Mouse (Mus musculus): ENCODE data around the gene Khk.
"Not testable (repeated sequence)": the region's sequence is repeated elsewhere in the genome, so short reads cannot be mapped to it uniquely, and the experiment has no call there.

Gene Khk

GRCm38 (mm10) chr5:30921256-30922033 is at the start of gene Khk:
Gene Khk, plus strand, starts transcription at chr5:30921431.
- peak; percentile 94 for DNase-seq (ENCODE audit: low read depth, low spot score)

GRCm38 (mm10) chr5:30872574-30872973 is 48.7 kb upstream of the Khk start:
- DNase-seq (ENCODE audit: low read depth, low spot score) = no peak

- DNase-seq (ENCODE audit: low read depth, low spot score) = no peak
Observed at GRCm38 (mm10) chr5:30874365-30874764, 46.9 kb upstream of the Khk start.

- peak; percentile 45 for DNase-seq (ENCODE audit: low read depth, low spot score)
Observed at GRCm38 (mm10) chr5:30878616-30879015, 42.6 kb upstream of the Khk start.

- DNase-seq (ENCODE audit: low read depth, low spot score) = no peak
Observed at GRCm38 (mm10) chr5:30879347-30879943, 41.8 kb upstream of the Khk start.

GRCm38 (mm10) chr5:30881839-30882238 is 39.4 kb upstream of the Khk start:
- not testable (repeated sequence) for DNase-seq (ENCODE audit: low read depth, low spot score)

GRCm38 (mm10) chr5:30886209-30886608 is 35.0 kb upstream of the Khk start:
- no peak for DNase-seq (ENCODE audit: low read depth, low spot score)

GRCm38 (mm10) chr5:30886731-30887130 is 34.5 kb upstream of the Khk start:
- no peak for DNase-seq (ENCODE audit: low read depth, low spot score)

GRCm38 (mm10) chr5:30887331-30887761 is 33.9 kb upstream of the Khk start:
- peak; percentile 94 for DNase-seq (ENCODE audit: low read depth, low spot score)

GRCm38 (mm10) chr5:30887858-30888336 is 33.3 kb upstream of the Khk start:
- peak; percentile 97 for DNase-seq (ENCODE audit: low read depth, low spot score)

- peak; percentile 97 for DNase-seq (ENCODE audit: low read depth, low spot score)
Observed at GRCm38 (mm10) chr5:30888337-30889087, 32.7 kb upstream of the Khk start, which contains the start of gene Agbl5. Gene Agbl5, plus strand, starts transcription at chr5:30888694.

GRCm38 (mm10) chr5:30889088-30889754 is 32.0 kb upstream of the Khk start:
- DNase-seq (ENCODE audit: low read depth, low spot score) = peak; percentile 56

- DNase-seq (ENCODE audit: low read depth, low spot score) = no peak
Observed at GRCm38 (mm10) chr5:30890375-30890774, 30.9 kb upstream of the Khk start.

- no peak for DNase-seq (ENCODE audit: low read depth, low spot score)
Observed at GRCm38 (mm10) chr5:30901860-30902259, 19.4 kb upstream of the Khk start.

GRCm38 (mm10) chr5:30907413-30908059 is 13.7 kb upstream of the Khk start, which contains the start of gene Ost4:
Gene Ost4, minus strand, starts transcription at chr5:30907788.
- DNase-seq (ENCODE audit: low read depth, low spot score) = peak; percentile 98

- DNase-seq (ENCODE audit: low read depth, low spot score) = no peak
Observed at GRCm38 (mm10) chr5:30908426-30909299, 12.6 kb upstream of the Khk start.

GRCm38 (mm10) chr5:30909300-30909659 is 12.0 kb upstream of the Khk start:
- DNase-seq (ENCODE audit: low read depth, low spot score) = no peak

GRCm38 (mm10) chr5:30909863-30910262 is 11.4 kb upstream of the Khk start:
- DNase-seq (ENCODE audit: low read depth, low spot score) = no peak

GRCm38 (mm10) chr5:30910481-30910880 is 10.8 kb upstream of the Khk start:
- DNase-seq (ENCODE audit: low read depth, low spot score) = no peak

GRCm38 (mm10) chr5:30912156-30912555 is 9.1 kb upstream of the Khk start:
- DNase-seq (ENCODE audit: low read depth, low spot score) = no peak
